Mouse (Mus musculus): ENCODE results near the gene Pakap.
A peak's percentile ranks its signal among the peaks of the same experiment; 100 is the strongest.

The Pakap gene

GRCm38 (mm10) chr4:57722296-57722695, 154.3 kb downstream of the Pakap start:
- no peak for DNase-seq

GRCm38 (mm10) chr4:57723659-57724058, 155.7 kb downstream of the Pakap start:
- peak in 1 of 2 experiments; percentile 49 for DNase-seq

GRCm38 (mm10) chr4:57725569-57725968, 157.6 kb downstream of the Pakap start:
- DNase-seq = no peak

- no peak for DNase-seq
Observed at GRCm38 (mm10) chr4:57728611-57729183, 160.7 kb downstream of the Pakap start.

- no peak for DNase-seq
Observed at GRCm38 (mm10) chr4:57730047-57730446, 162.1 kb downstream of the Pakap start.

GRCm38 (mm10) chr4:57730801-57731598, 163.0 kb downstream of the Pakap start:
- peak; percentile 25 to 38 for DNase-seq

GRCm38 (mm10) chr4:57732351-57732750, 164.4 kb downstream of the Pakap start:
- DNase-seq = no peak

- no peak for DNase-seq
Observed at GRCm38 (mm10) chr4:57733445-57733844, 165.5 kb downstream of the Pakap start.

- no peak for DNase-seq
Observed at GRCm38 (mm10) chr4:57735426-57735825, 167.4 kb downstream of the Pakap start.

GRCm38 (mm10) chr4:57738856-57739552, 171.0 kb downstream of the Pakap start:
- no peak for DNase-seq

- DNase-seq = no peak
Observed at GRCm38 (mm10) chr4:57743325-57743929, 175.4 kb downstream of the Pakap start.

GRCm38 (mm10) chr4:57750651-57751050, 182.7 kb downstream of the Pakap start:
- DNase-seq = no peak

GRCm38 (mm10) chr4:57751054-57751453, 183.1 kb downstream of the Pakap start:
- DNase-seq = no peak

GRCm38 (mm10) chr4:57751566-57751965, 183.6 kb downstream of the Pakap start:
- DNase-seq = no peak

- DNase-seq = no peak
Observed at GRCm38 (mm10) chr4:57755085-57755484, 187.1 kb downstream of the Pakap start.

GRCm38 (mm10) chr4:57757997-57758396, 190.0 kb downstream of the Pakap start:
- DNase-seq = no peak

GRCm38 (mm10) chr4:57762424-57762823, 194.4 kb downstream of the Pakap start:
- no peak for DNase-seq

GRCm38 (mm10) chr4:57764392-57764791, 196.4 kb downstream of the Pakap start:
- DNase-seq = no peak

- DNase-seq = no peak
Observed at GRCm38 (mm10) chr4:57764926-57765325, 196.9 kb downstream of the Pakap start.

- no peak for DNase-seq
Observed at GRCm38 (mm10) chr4:57765806-57766205, 197.8 kb downstream of the Pakap start.

GRCm38 (mm10) chr4:57769007-57769406, 201.0 kb downstream of the Pakap start:
- no peak for DNase-seq

GRCm38 (mm10) chr4:57770185-57770823, 202.3 kb downstream of the Pakap start:
- DNase-seq = no peak
